Mouse (Mus musculus) liver, postnatal 0 days (tissue): ENCODE measurements around the gene Myh9.

Source experiments
- CTCF ChIP-seq: sonication (generic); IDR thresholded peaks from 2 replicates; pipeline ENCODE4 v1.5.1; 2016; ENCODE audit warnings: antibody characterized with exemption, low read depth
- EP300 ChIP-seq: IDR thresholded peaks from 2 replicates; pipeline ENCODE4 v1.6.1; 2016; ENCODE audit warnings: antibody characterized with exemption, low read depth, mild to moderate bottlenecking

DNA sequence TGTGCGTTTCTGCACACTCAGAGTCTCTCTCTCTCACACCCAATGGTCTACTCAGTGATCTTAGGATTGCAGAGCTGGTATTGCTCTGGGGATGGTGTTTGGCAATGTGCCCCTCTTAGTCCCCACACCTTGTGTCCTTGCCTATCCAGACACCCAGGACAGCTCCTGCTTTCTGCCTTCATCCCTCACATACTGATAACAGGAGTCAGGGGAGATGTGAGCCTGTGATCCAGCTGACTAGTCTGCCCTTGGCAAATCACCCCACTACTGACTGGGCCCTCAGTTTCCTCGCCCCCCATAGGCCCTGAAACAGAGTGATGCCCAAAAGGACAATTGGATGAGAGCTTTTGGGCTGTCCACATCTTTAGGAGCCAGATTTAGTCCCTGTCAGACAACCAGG lies 85.9 kb downstream of the Myh9 start:
- TF ChIP-seq CTCF (no peak), EP300 (no peak)
